Mouse (Mus musculus): Measurements from ENCODE around the gene Tmem253.

DNA sequence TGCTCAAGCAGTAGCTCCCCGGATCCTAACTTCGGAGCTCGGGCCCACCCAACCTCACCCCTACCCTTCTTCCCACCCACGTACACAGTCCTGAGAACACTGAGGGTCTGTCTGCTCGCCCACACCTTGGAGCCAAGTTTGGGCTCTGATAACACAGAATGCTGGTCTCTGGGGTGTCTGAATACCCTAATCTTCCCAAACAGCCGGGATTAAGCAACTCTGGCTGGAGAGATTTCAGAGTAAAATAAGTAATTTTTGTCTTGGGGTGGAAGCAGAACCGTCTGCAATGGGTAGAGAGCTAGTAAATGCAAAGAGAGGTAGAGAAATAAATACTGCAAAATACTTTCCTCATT lies 29.3 kb upstream of the Tmem253 start:
- TF ChIP-seq GATA1 (IDR thresholded peaks at IDR 0.05; ENCODE audit: low read length) (no peak), TAL1 (IDR thresholded peaks at IDR 0.05; ENCODE audit: low read length) (no peak)

Data from erythroblast, embryonic 14.5 days (primary cell).